Mouse (Mus musculus): ENCODE measurements around the gene Hmgcs2. TPM values are rescaled to one million over a fixed set of nuclear protein-coding genes. Genes with fewer than 3 reads are reported as not detected.
"Not testable (repeated sequence)": the region's sequence is repeated elsewhere in the genome, so short reads cannot be mapped to it uniquely, and the experiment has no call there.

Hmgcs2 gene
- polyA plus RNA-seq, 1 experiment from 2014 or later = 0.35 TPM

GRCm38 (mm10) chr3:98324235-98324634, 44.0 kb downstream of the Hmgcs2 start:
- DNase-seq (ENCODE audit: low spot score) = no peak
- 89% methylated on average over 9 of the region's 9 CpGs for WGBS
- Histone ChIP-seq H3K9me3 (replicated peaks) (no peaks in the 10 kb centered on the region), H3K27me3 (ENCODE audit: low read depth, poor library complexity, severe bottlenecking) (no peaks in the 10 kb centered on the region), H3K36me3 (peaks cover 96% of the 10 kb centered on the region), H3K4me3 (no peak overlapping the region), H3K4me1 (no peaks in the 10 kb centered on the region), H3K27ac (no peak overlapping the region)

- Histone ChIP-seq H3K27me3 (ENCODE audit: low read depth, poor library complexity, severe bottlenecking) (no peaks in the 10 kb centered on the region), H3K27ac (no peak overlapping the region), H3K36me3 (peaks cover 65% of the 10 kb centered on the region), H3K9me3 (replicated peaks) (no peaks in the 10 kb centered on the region), H3K4me3 (no peak overlapping the region), H3K4me1 (peaks cover 39% of the 10 kb centered on the region)
- 87% methylated on average over 2 of the region's 2 CpGs for WGBS
- DNase-seq (ENCODE audit: low spot score) = no peak
Measured at GRCm38 (mm10) chr3:98334010-98334409, 53.8 kb downstream of the Hmgcs2 start.

GRCm38 (mm10) chr3:98335331-98335730, 55.1 kb downstream of the Hmgcs2 start:
- H3K27me3 ChIP-seq (ENCODE audit: low read depth, poor library complexity, severe bottlenecking) = no peaks in the 10 kb centered on the region
- peaks cover 52% of the 10 kb centered on the region for H3K36me3 ChIP-seq
- H3K4me3 ChIP-seq = no peak overlapping the region
- H3K9me3 ChIP-seq (replicated peaks) = no peaks in the 10 kb centered on the region
- H3K4me1 ChIP-seq = peaks cover 45% of the 10 kb centered on the region
- no peak for DNase-seq (ENCODE audit: low spot score)
- H3K27ac ChIP-seq = no peak overlapping the region

- Histone ChIP-seq H3K9me3 (replicated peaks) (no peaks in the 10 kb centered on the region), H3K27me3 (ENCODE audit: low read depth, poor library complexity, severe bottlenecking) (no peaks in the 10 kb centered on the region), H3K27ac (no peak overlapping the region), H3K4me3 (no peak overlapping the region), H3K36me3 (peaks cover 47% of the 10 kb centered on the region), H3K4me1 (peaks cover 45% of the 10 kb centered on the region)
- 84% methylated on average over 7 of the region's 7 CpGs for whole genome bisulfite sequencing
- DNase-seq (ENCODE audit: low spot score) = no peak
Measured at GRCm38 (mm10) chr3:98335886-98336285, 55.7 kb downstream of the Hmgcs2 start.

- H3K4me1 ChIP-seq = peaks cover 45% of the 10 kb centered on the region
- DNase-seq (ENCODE audit: low spot score) = no peak
- WGBS = 87% methylated on average over 22 of the region's 22 CpGs
- H3K27me3 ChIP-seq (ENCODE audit: low read depth, poor library complexity, severe bottlenecking) = no peaks in the 10 kb centered on the region
- peak overlapping the region; percentile 16; the same call in 1 of the 2 replicates for H3K27ac ChIP-seq
- H3K36me3 ChIP-seq = peaks cover 36% of the 10 kb centered on the region
- H3K4me3 ChIP-seq = 0 out of 2 replicates have a peak overlapping the region, but pooled peaks have one; percentile 85
- H3K9me3 ChIP-seq (replicated peaks) = no peaks in the 10 kb centered on the region
Measured at GRCm38 (mm10) chr3:98336661-98337654, 56.7 kb downstream of the Hmgcs2 start.

GRCm38 (mm10) chr3:98338584-98339041, 58.4 kb downstream of the Hmgcs2 start:
- Histone ChIP-seq H3K4me3 (peak overlapping the region; percentile 85), H3K27ac (peak overlapping the region; percentile 95), H3K4me1 (peaks cover 45% of the 10 kb centered on the region), H3K36me3 (peaks cover 21% of the 10 kb centered on the region), H3K9me3 (replicated peaks) (no peaks in the 10 kb centered on the region), H3K27me3 (ENCODE audit: low read depth, poor library complexity, severe bottlenecking) (no peaks in the 10 kb centered on the region)
- 6% methylated on average over 15 of the region's 15 CpGs for WGBS
- DNase-seq (ENCODE audit: low spot score) = peak; percentile 74

- H3K27ac ChIP-seq = peak overlapping the region; percentile 95
- H3K4me1 ChIP-seq = peaks cover 45% of the 10 kb centered on the region
- 1% methylated on average over 46 of the region's 46 CpGs for WGBS
- no peaks in the 10 kb centered on the region for H3K27me3 ChIP-seq (ENCODE audit: low read depth, poor library complexity, severe bottlenecking)
- H3K9me3 ChIP-seq (replicated peaks) = no peaks in the 10 kb centered on the region
- DNase-seq (ENCODE audit: low spot score) = peak; percentile 79
- H3K36me3 ChIP-seq = peaks cover 16% of the 10 kb centered on the region
- peak overlapping the region; percentile 85 for H3K4me3 ChIP-seq
Measured at GRCm38 (mm10) chr3:98339097-98339705, 59.0 kb downstream of the Hmgcs2 start.

- 1% methylated on average over 10 of the region's 10 CpGs for WGBS
Measured at GRCm38 (mm10) chr3:98339706-98340109, 59.5 kb downstream of the Hmgcs2 start, which contains the start of gene Phgdh. TSS of gene Phgdh (minus strand) at chr3:98339990.

GRCm38 (mm10) chr3:98340818-98341594, 60.8 kb downstream of the Hmgcs2 start:
- H3K4me1 ChIP-seq = peaks cover 35% of the 10 kb centered on the region
- H3K9me3 ChIP-seq (replicated peaks) = no peaks in the 10 kb centered on the region
- no peak overlapping the region for H3K4me3 ChIP-seq

More at GRCm38 (mm10) chr3:98339706-98340109, 59.5 kb downstream of the Hmgcs2 start, which contains the start of gene Phgdh:
- DNase-seq (ENCODE audit: low spot score) = peak; percentile 77
- peak within 1 kb of the TSS; percentile 85 for H3K4me3 ChIP-seq
- peak within 1 kb of the TSS; percentile 95 for H3K27ac ChIP-seq
- not testable (repeated sequence) for H3K9me3 ChIP-seq (replicated peaks); H3K27me3 ChIP-seq (ENCODE audit: low read depth, poor library complexity, severe bottlenecking)
- peaks cover 45% of the 10 kb centered on the region for H3K4me1 ChIP-seq
- peaks cover 11% of the 10 kb centered on the region for H3K36me3 ChIP-seq

GRCm38 (mm10) chr3:98343235-98343634, 63.0 kb downstream of the Hmgcs2 start:
- no peak for DNase-seq (ENCODE audit: low spot score)
- Histone ChIP-seq H3K27me3 (ENCODE audit: low read depth, poor library complexity, severe bottlenecking) (no peaks in the 10 kb centered on the region), H3K4me1 (peaks cover 12% of the 10 kb centered on the region), H3K36me3 (no peaks in the 10 kb centered on the region), H3K4me3 (no peak overlapping the region), H3K27ac (no peak overlapping the region), H3K9me3 (replicated peaks) (no peaks in the 10 kb centered on the region)
- WGBS = 83% methylated on average over 3 of the region's 3 CpGs

More at GRCm38 (mm10) chr3:98340818-98341594, 60.8 kb downstream of the Hmgcs2 start:
- no peak overlapping the region for H3K27ac ChIP-seq
- no peak for DNase-seq (ENCODE audit: low spot score)
- WGBS = 86% methylated on average over 17 of the region's 17 CpGs
- no peaks in the 10 kb centered on the region for H3K36me3 ChIP-seq
- H3K27me3 ChIP-seq (ENCODE audit: low read depth, poor library complexity, severe bottlenecking) = no peaks in the 10 kb centered on the region

GRCm38 (mm10) chr3:98348106-98348505, 67.9 kb downstream of the Hmgcs2 start:
- 83% methylated on average over 6 of the region's 6 CpGs for WGBS
- Histone ChIP-seq H3K27ac (no peak overlapping the region), H3K9me3 (replicated peaks) (no peaks in the 10 kb centered on the region), H3K4me3 (no peak overlapping the region), H3K27me3 (ENCODE audit: low read depth, poor library complexity, severe bottlenecking) (no peaks in the 10 kb centered on the region), H3K36me3 (no peaks in the 10 kb centered on the region), H3K4me1 (no peaks in the 10 kb centered on the region)
- DNase-seq (ENCODE audit: low spot score) = no peak

GRCm38 (mm10) chr3:98348705-98349104, 68.5 kb downstream of the Hmgcs2 start:
- Histone ChIP-seq H3K27me3 (ENCODE audit: low read depth, poor library complexity, severe bottlenecking) (no peaks in the 10 kb centered on the region), H3K4me3 (no peak overlapping the region), H3K36me3 (no peaks in the 10 kb centered on the region), H3K9me3 (replicated peaks) (no peaks in the 10 kb centered on the region), H3K4me1 (no peaks in the 10 kb centered on the region), H3K27ac (no peak overlapping the region)
- 20% methylated on average over 8 of the region's 8 CpGs for WGBS
- DNase-seq (ENCODE audit: low spot score) = no peak
